Mouse (Mus musculus) midbrain, embryonic 15.5 days (tissue): ENCODE results near the gene Gm20388. TPM values are rescaled to one million over a fixed set of nuclear protein-coding genes. Genes with fewer than 3 reads are reported as not detected.
"Not testable (repeated sequence)": the region's sequence is repeated elsewhere in the genome, so short reads cannot be mapped to it uniquely, and the experiment has no call there.

Experiments
- ATAC-seq: fragments of 200-750 bp; cut with Nextera tagmentation; replicated peaks from 2 replicates; pipeline ENCODE4 v1.8.0; 2017; ENCODE audit warnings: moderate TSS enrichment
- H3K27ac ChIP-seq: fragments of 300-500 bp; sonication (generic); 2 replicates; pipeline ENCODE4 v1.5.1; 2015; ENCODE audit warnings: mild to moderate bottlenecking, inconsistent platforms
- H3K27me3 ChIP-seq: fragments of 300-500 bp; sonication (generic); replicated peaks from 2 replicates; pipeline ENCODE4 v1.6.1; 2015; ENCODE audit warnings: inconsistent platforms
- H3K36me3 ChIP-seq: fragments of 300-500 bp; sonication (generic); replicated peaks from 2 replicates; pipeline ENCODE4 v1.6.1; 2015; ENCODE audit warnings: inconsistent platforms
- H3K4me1 ChIP-seq: fragments of 300-500 bp; sonication (generic); 2 replicates; pipeline ENCODE4 v1.6.1; 2015; ENCODE audit warnings: inconsistent platforms
- H3K4me2 ChIP-seq: fragments of 300-500 bp; sonication (generic); 2 replicates; pipeline ENCODE4 v1.6.1; 2015; ENCODE audit warnings: inconsistent platforms, mild to moderate bottlenecking, moderate library complexity
- H3K4me3 ChIP-seq: fragments of 300-500 bp; sonication (generic); 2 replicates; pipeline ENCODE4 v1.5.1; 2015; ENCODE audit warnings: mild to moderate bottlenecking, inconsistent platforms
- H3K9ac ChIP-seq: fragments of 300-500 bp; sonication (generic); 2 replicates; pipeline ENCODE4 v1.6.1; 2015; ENCODE audit warnings: mild to moderate bottlenecking, inconsistent platforms
- H3K9me3 ChIP-seq: fragments of 300-500 bp; sonication (generic); 2 replicates; pipeline ENCODE4 v1.6.1; 2016; ENCODE audit warnings: inconsistent platforms
- WGBS: fragments of 180-500 bp; shearing (Covaris S2); methylation state at CpG from one replicate; pipeline ENCODE4 v1.1.7; 2015; ENCODE audit warnings: mixed read lengths; 5-methylcytosine and 5-hydroxymethylcytosine counted together
- polyA plus RNA-seq: library from polyadenylated mRNA; unstranded; fragments of >200 nt; fragmentation: Nextera tagmentation; extraction: Ambion mirVana; gene quantifications from 2 replicates; pipeline ENCODE4 v1.2.1, GENCODE M21; 2015

Gene Gm20388
- polyA plus RNA-seq, 1 experiment from 2014 or later, result 5.6 TPM

- Histone ChIP-seq H3K9ac (peak overlapping the region; percentile 71), H3K4me3 (peak overlapping the region; percentile 80), H3K27ac (peak overlapping the region; percentile 99), H3K4me2 (peak overlapping the region; percentile 78), H3K4me1 (peaks cover 42% of the 10 kb centered on the region), H3K36me3 (no peaks in the 10 kb centered on the region), H3K27me3 (no peaks in the 10 kb centered on the region), H3K9me3 (no peaks in the 10 kb centered on the region)
- peak; percentile 46 for ATAC-seq
- under 1% methylated on average over 31 of the region's 31 CpGs for WGBS
These were observed 1742.8 kb downstream of the Gm20388 start for GRCm38 (mm10) chr8:121653340-121654019.

GRCm38 (mm10) chr8:121654131-121654530 is 1743.5 kb downstream of the Gm20388 start:
- peak overlapping the region; percentile 99 for H3K27ac ChIP-seq
- peak overlapping the region; percentile 78 for H3K4me2 ChIP-seq
- H3K4me3 ChIP-seq, result peak overlapping the region; percentile 80
- ATAC-seq, result no peak
- peaks cover 35% of the 10 kb centered on the region for H3K4me1 ChIP-seq
- no peaks in the 10 kb centered on the region for H3K27me3 ChIP-seq
- 82% methylated on average over 4 of the region's 4 CpGs for WGBS
- no peaks in the 10 kb centered on the region for H3K9me3 ChIP-seq
- peak overlapping the region; percentile 71 for H3K9ac ChIP-seq
- H3K36me3 ChIP-seq, result no peaks in the 10 kb centered on the region

- peaks cover 26% of the 10 kb centered on the region for H3K4me1 ChIP-seq
- no peaks in the 10 kb centered on the region for H3K27me3 ChIP-seq
- 76% methylated on average over 14 of the region's 14 CpGs for WGBS
- no peaks in the 10 kb centered on the region for H3K36me3 ChIP-seq
- no peak overlapping the region for H3K27ac ChIP-seq
- H3K4me2 ChIP-seq, result no peak overlapping the region
- ATAC-seq, result no peak
- H3K4me3 ChIP-seq, result no peak overlapping the region
- no peaks in the 10 kb centered on the region for H3K9me3 ChIP-seq
- H3K9ac ChIP-seq, result no peak overlapping the region
These were observed 1744.4 kb downstream of the Gm20388 start for GRCm38 (mm10) chr8:121654966-121655494.

GRCm38 (mm10) chr8:121660602-121661001 is 1750.0 kb downstream of the Gm20388 start:
- no peak overlapping the region for H3K4me3 ChIP-seq
- ATAC-seq, result no peak
- WGBS, result 79% methylated on average over 15 of the region's 15 CpGs
- no peaks in the 10 kb centered on the region for H3K27me3 ChIP-seq
- no peak overlapping the region for H3K9ac ChIP-seq
- peaks cover 12% of the 10 kb centered on the region for H3K4me1 ChIP-seq
- H3K27ac ChIP-seq, result no peak overlapping the region
- no peaks in the 10 kb centered on the region for H3K36me3 ChIP-seq
- H3K9me3 ChIP-seq, result no peaks in the 10 kb centered on the region
- no peak overlapping the region for H3K4me2 ChIP-seq

GRCm38 (mm10) chr8:121661631-121662357 is 1751.2 kb downstream of the Gm20388 start:
- 88% methylated on average over 18 of the region's 18 CpGs for WGBS
- Histone ChIP-seq H3K27me3 (no peaks in the 10 kb centered on the region), H3K4me1 (peaks cover 14% of the 10 kb centered on the region), H3K36me3 (no peaks in the 10 kb centered on the region), H3K4me2 (no peak overlapping the region), H3K9ac (no peak overlapping the region), H3K4me3 (no peak overlapping the region), H3K9me3 (no peaks in the 10 kb centered on the region), H3K27ac (no peak overlapping the region)
- no peak for ATAC-seq

GRCm38 (mm10) chr8:121663101-121663500 is 1752.5 kb downstream of the Gm20388 start:
- WGBS, result 94% methylated on average over 12 of the region's 12 CpGs
- H3K4me3 ChIP-seq, result no peak overlapping the region
- H3K4me1 ChIP-seq, result peaks cover 15% of the 10 kb centered on the region
- no peak for ATAC-seq
- no peak overlapping the region for H3K27ac ChIP-seq
- no peak overlapping the region for H3K9ac ChIP-seq
- no peaks in the 10 kb centered on the region for H3K27me3 ChIP-seq
- H3K9me3 ChIP-seq, result no peaks in the 10 kb centered on the region
- H3K36me3 ChIP-seq, result no peaks in the 10 kb centered on the region
- H3K4me2 ChIP-seq, result no peak overlapping the region

GRCm38 (mm10) chr8:121665329-121665728 is 1754.7 kb downstream of the Gm20388 start:
- Histone ChIP-seq H3K27me3 (no peaks in the 10 kb centered on the region), H3K4me1 (peaks cover 28% of the 10 kb centered on the region), H3K4me3 (no peak overlapping the region), H3K27ac (peak overlapping the region; percentile 67), H3K9ac (no peak overlapping the region), H3K9me3 (no peaks in the 10 kb centered on the region), H3K36me3 (no peaks in the 10 kb centered on the region), H3K4me2 (peak overlapping the region; percentile 30)
- 6% methylated on average over 16 of the region's 16 CpGs for WGBS
- ATAC-seq, result peak; percentile 31

GRCm38 (mm10) chr8:121667936-121668500 is 1757.4 kb downstream of the Gm20388 start:
- WGBS, result 73% methylated on average over 9 of the region's 9 CpGs
- not testable (repeated sequence) for ATAC-seq, H3K27me3 ChIP-seq, H3K4me2 ChIP-seq, H3K36me3 ChIP-seq, H3K4me3 ChIP-seq, H3K9me3 ChIP-seq, H3K9ac ChIP-seq
- peaks cover 28% of the 10 kb centered on the region for H3K4me1 ChIP-seq
- 0 out of 2 replicates have a peak overlapping the region, but pooled peaks have one; percentile 54 for H3K27ac ChIP-seq

- ATAC-seq, result no peak; the same call in 1 of the 2 replicates
- no peak overlapping the region for H3K9ac ChIP-seq
- 0 out of 2 replicates have a peak overlapping the region, but pooled peaks have one; percentile 54 for H3K27ac ChIP-seq
- H3K36me3 ChIP-seq, result no peaks in the 10 kb centered on the region
- no peaks in the 10 kb centered on the region for H3K9me3 ChIP-seq
- H3K4me1 ChIP-seq, result peaks cover 28% of the 10 kb centered on the region
- H3K4me2 ChIP-seq, result no peak overlapping the region
- no peaks in the 10 kb centered on the region for H3K27me3 ChIP-seq
- H3K4me3 ChIP-seq, result no peak overlapping the region
- WGBS, result 38% methylated on average over 6 of the region's 6 CpGs
These were observed 1757.9 kb downstream of the Gm20388 start for GRCm38 (mm10) chr8:121668553-121668952.

GRCm38 (mm10) chr8:121669208-121669607 is 1758.6 kb downstream of the Gm20388 start:
- Histone ChIP-seq H3K9me3 (no peaks in the 10 kb centered on the region), H3K4me1 (peaks cover 27% of the 10 kb centered on the region), H3K36me3 (no peaks in the 10 kb centered on the region), H3K9ac (no peak overlapping the region), H3K4me2 (no peak overlapping the region), H3K27ac (peak overlapping the region; percentile 17; the same call in 1 of the 2 replicates), H3K4me3 (no peak overlapping the region), H3K27me3 (no peaks in the 10 kb centered on the region)
- ATAC-seq, result no peak
- WGBS, result 25% methylated on average over 8 of the region's 8 CpGs

GRCm38 (mm10) chr8:121673153-121673552 is 1762.5 kb downstream of the Gm20388 start:
- Histone ChIP-seq H3K27me3 (no peaks in the 10 kb centered on the region), H3K4me2 (no peak overlapping the region), H3K9me3 (no peaks in the 10 kb centered on the region), H3K9ac (no peak overlapping the region), H3K4me1 (peaks cover 13% of the 10 kb centered on the region; the same call in 1 of the 2 replicates), H3K36me3 (no peaks in the 10 kb centered on the region), H3K4me3 (no peak overlapping the region), H3K27ac (peak overlapping the region; percentile 57; the same call in 1 of the 2 replicates)
- no peak; the same call in 1 of the 2 replicates for ATAC-seq
- 63% methylated on average over 3 of the region's 4 CpGs for WGBS

GRCm38 (mm10) chr8:121673917-121674316 is 1763.3 kb downstream of the Gm20388 start:
- Histone ChIP-seq H3K9ac (no peak overlapping the region), H3K9me3 (no peaks in the 10 kb centered on the region), H3K27me3 (no peaks in the 10 kb centered on the region), H3K4me2 (no peak overlapping the region), H3K4me1 (peaks cover 6% of the 10 kb centered on the region; the same call in 1 of the 2 replicates), H3K27ac (peak overlapping the region; percentile 57), H3K36me3 (no peaks in the 10 kb centered on the region), H3K4me3 (no peak overlapping the region)
- peak; percentile 93 for ATAC-seq
- WGBS, result 79% methylated on average over 5 of the region's 5 CpGs
